Mouse (Mus musculus): Measurements from ENCODE around the gene Nipa1.

The Nipa1 gene

GRCm38 (mm10) chr7:55935025-55935424 is 84.7 kb downstream of the Nipa1 start:
- DNase-seq (ENCODE audit: low read depth, low spot score): no peak

GRCm38 (mm10) chr7:55928649-55929048 is 91.1 kb downstream of the Nipa1 start:
- DNase-seq (ENCODE audit: low read depth, low spot score): no peak
